Mouse (Mus musculus) heart, embryonic 16.5 days (tissue): ENCODE data around the gene Ttc30a1. TPM values are rescaled to one million over a fixed set of nuclear protein-coding genes. Genes with fewer than 3 reads are reported as not detected.

Experiments used
- ATAC-seq: fragments of 200-750 bp; cut with Nextera tagmentation; replicated peaks from 2 replicates; pipeline ENCODE4 v1.8.0; 2017; ENCODE audit warnings: moderate number of reproducible peaks; ENCODE audit not compliant: insufficient read depth, low FRiP score; ENCODE audit errors: extremely low read depth
- H3K27ac ChIP-seq: fragments of 300-500 bp; sonication (generic); 2 replicates; pipeline ENCODE4 v1.5.1; 2014; ENCODE audit warnings: mild to moderate bottlenecking, low read length, control low read depth, moderate library complexity
- H3K27me3 ChIP-seq: fragments of 300-500 bp; sonication (generic); 2 replicates; pipeline ENCODE4 v1.6.1; 2014; ENCODE audit warnings: low read length, mixed read lengths; ENCODE audit not compliant: control insufficient read depth, insufficient read depth
- H3K36me3 ChIP-seq: fragments of 300-500 bp; sonication (generic); 2 replicates; pipeline ENCODE4 v1.6.1; 2014; ENCODE audit not compliant: control insufficient read depth, insufficient read depth
- H3K4me1 ChIP-seq: fragments of 300-500 bp; sonication (generic); 2 replicates; pipeline ENCODE4 v1.6.1; 2014; ENCODE audit warnings: low read length, mixed read lengths; ENCODE audit not compliant: control insufficient read depth, insufficient read depth
- H3K4me2 ChIP-seq: fragments of 300-500 bp; sonication (generic); 2 replicates; pipeline ENCODE4 v1.6.1; 2014; ENCODE audit warnings: low read depth, mild to moderate bottlenecking, control low read depth, low read length
- H3K4me3 ChIP-seq: fragments of 300-500 bp; sonication (generic); 2 replicates; pipeline ENCODE4 v1.5.1; 2014; ENCODE audit warnings: mild to moderate bottlenecking, control low read depth, low read length
- H3K9ac ChIP-seq: fragments of 300-500 bp; sonication (generic); 2 replicates; pipeline ENCODE4 v1.6.1; 2014; ENCODE audit warnings: low read length, control low read depth
- H3K9me3 ChIP-seq: fragments of 300-500 bp; sonication (generic); replicated peaks from 2 replicates; pipeline ENCODE4 v1.6.1; 2016; ENCODE audit warnings: low read length; ENCODE audit not compliant: control insufficient read depth
- WGBS: fragments of 180-500 bp; shearing (Covaris S2); extraction: QIAGEN DNeasy Blood & Tissue Kit; methylation state at CpG from one replicate; pipeline ENCODE4 v1.1.7; 2014; 5-methylcytosine and 5-hydroxymethylcytosine counted together
- polyA plus RNA-seq: library from polyadenylated mRNA; unstranded; fragments of >200 nt; fragmentation: Nextera tagmentation; extraction: Ambion mirVana; gene quantifications from 2 replicates; pipeline ENCODE4 v1.2.1, GENCODE M21; 2015

Gene Ttc30a1
- polyA plus RNA-seq, 1 experiment from 2014 or later: 5.7 TPM

- Histone ChIP-seq H3K4me3 (no peak overlapping the region), H3K36me3 (no peaks in the 10 kb centered on the region), H3K4me1 (peaks cover 14% of the 10 kb centered on the region), H3K4me2 (no peak overlapping the region), H3K9ac (no peak overlapping the region), H3K27ac (no peak overlapping the region), H3K9me3 (no peaks in the 10 kb centered on the region), H3K27me3 (no peaks in the 10 kb centered on the region)
- 0 out of 2 replicates have a peak, but pooled peaks have one; percentile 50 for ATAC-seq
- WGBS: 35% methylated on average over 8 of the region's 8 CpGs
Observed at GRCm38 (mm10) chr2:76001392-76001791, 19.6 kb upstream of the Ttc30a1 start.

GRCm38 (mm10) chr2:75999636-76000035, 17.9 kb upstream of the Ttc30a1 start:
- no peak overlapping the region for H3K9ac ChIP-seq
- no peaks in the 10 kb centered on the region for H3K9me3 ChIP-seq
- H3K4me1 ChIP-seq: peaks cover 14% of the 10 kb centered on the region
- H3K27me3 ChIP-seq: no peaks in the 10 kb centered on the region
- H3K4me3 ChIP-seq: no peak overlapping the region
- no peak overlapping the region for H3K27ac ChIP-seq
- ATAC-seq: no peak
- H3K4me2 ChIP-seq: no peak overlapping the region
- H3K36me3 ChIP-seq: no peaks in the 10 kb centered on the region
- WGBS: 39% methylated on average over 12 of the region's 12 CpGs

- no peak overlapping the region for H3K4me2 ChIP-seq
- H3K9ac ChIP-seq: no peak overlapping the region
- no peaks in the 10 kb centered on the region for H3K9me3 ChIP-seq
- H3K4me3 ChIP-seq: no peak overlapping the region
- peaks cover 14% of the 10 kb centered on the region for H3K4me1 ChIP-seq
- 44% methylated on average over 8 of the region's 8 CpGs for WGBS
- no peaks in the 10 kb centered on the region for H3K27me3 ChIP-seq
- no peak overlapping the region for H3K27ac ChIP-seq
- no peaks in the 10 kb centered on the region for H3K36me3 ChIP-seq
- no peak for ATAC-seq
Observed at GRCm38 (mm10) chr2:75998692-75999091, 16.9 kb upstream of the Ttc30a1 start.

- WGBS: 22% methylated on average over 12 of the region's 12 CpGs
- Histone ChIP-seq H3K4me3 (no peak overlapping the region), H3K27me3 (no peaks in the 10 kb centered on the region), H3K4me1 (peaks cover 14% of the 10 kb centered on the region), H3K4me2 (peak overlapping the region; percentile 30; the same call in 1 of the 2 replicates), H3K27ac (no peak overlapping the region), H3K36me3 (no peaks in the 10 kb centered on the region), H3K9ac (no peak overlapping the region), H3K9me3 (no peaks in the 10 kb centered on the region)
- ATAC-seq: 0 out of 2 replicates have a peak, but pooled peaks have one; percentile 19
Observed at GRCm38 (mm10) chr2:75997726-75998125, 16.0 kb upstream of the Ttc30a1 start.

- H3K36me3 ChIP-seq: no peaks in the 10 kb centered on the region
- no peaks in the 10 kb centered on the region for H3K27me3 ChIP-seq
- H3K4me1 ChIP-seq: peaks cover 23% of the 10 kb centered on the region
- ATAC-seq: no peak
- no peaks in the 10 kb centered on the region for H3K9me3 ChIP-seq
- H3K9ac ChIP-seq: no peak overlapping the region
- no peak overlapping the region for H3K27ac ChIP-seq
- H3K4me2 ChIP-seq: no peak overlapping the region
- 85% methylated on average over 11 of the region's 11 CpGs for WGBS
- H3K4me3 ChIP-seq: no peak overlapping the region
Observed at GRCm38 (mm10) chr2:75994841-75995240, 13.1 kb upstream of the Ttc30a1 start.

GRCm38 (mm10) chr2:75991581-75992205, 9.9 kb upstream of the Ttc30a1 start:
- H3K36me3 ChIP-seq: no peaks in the 10 kb centered on the region
- H3K4me2 ChIP-seq: no peak overlapping the region
- H3K9ac ChIP-seq: no peak overlapping the region
- peaks cover 10% of the 10 kb centered on the region for H3K4me1 ChIP-seq
- 27% methylated on average over 6 of the region's 6 CpGs for WGBS
- H3K27ac ChIP-seq: no peak overlapping the region
- ATAC-seq: no peak; the same call in 1 of the 2 replicates
- no peak overlapping the region for H3K4me3 ChIP-seq
- no peaks in the 10 kb centered on the region for H3K9me3 ChIP-seq
- no peaks in the 10 kb centered on the region for H3K27me3 ChIP-seq

- H3K27me3 ChIP-seq: no peaks in the 10 kb centered on the region
- no peaks in the 10 kb centered on the region for H3K36me3 ChIP-seq
- no peaks in the 10 kb centered on the region for H3K9me3 ChIP-seq
- H3K27ac ChIP-seq: no peak overlapping the region
- H3K4me2 ChIP-seq: peak overlapping the region; percentile 37
- no peak overlapping the region for H3K9ac ChIP-seq
- ATAC-seq: peak; percentile 54; the same call in 1 of the 2 replicates
- peaks cover 10% of the 10 kb centered on the region for H3K4me1 ChIP-seq
- no peak overlapping the region for H3K4me3 ChIP-seq
- WGBS: 41% methylated on average over 13 of the region's 13 CpGs
Observed at GRCm38 (mm10) chr2:75990885-75991539, 9.2 kb upstream of the Ttc30a1 start.

- Histone ChIP-seq H3K36me3 (no peaks in the 10 kb centered on the region), H3K27ac (no peak overlapping the region), H3K27me3 (no peaks in the 10 kb centered on the region), H3K9me3 (no peaks in the 10 kb centered on the region), H3K9ac (no peak overlapping the region), H3K4me2 (no peak overlapping the region), H3K4me3 (no peak overlapping the region), H3K4me1 (peaks cover 10% of the 10 kb centered on the region)
- 71% methylated on average over 4 of the region's 4 CpGs for WGBS
- ATAC-seq: no peak
Observed at GRCm38 (mm10) chr2:75989694-75990093, 7.9 kb upstream of the Ttc30a1 start.

GRCm38 (mm10) chr2:75988779-75989363, 7.1 kb upstream of the Ttc30a1 start:
- ATAC-seq: no peak
- no peaks in the 10 kb centered on the region for H3K36me3 ChIP-seq
- no peak overlapping the region for H3K27ac ChIP-seq
- 37% methylated on average over 7 of the region's 7 CpGs for WGBS
- peaks cover 10% of the 10 kb centered on the region for H3K4me1 ChIP-seq
- H3K9ac ChIP-seq: no peak overlapping the region
- H3K4me3 ChIP-seq: no peak overlapping the region
- H3K9me3 ChIP-seq: no peaks in the 10 kb centered on the region
- no peak overlapping the region for H3K4me2 ChIP-seq
- no peaks in the 10 kb centered on the region for H3K27me3 ChIP-seq
